Mouse (Mus musculus) olfactory bulb, adult 2 months (tissue): ENCODE results near the gene Fam102b.

ENCODE experiments used
- CTCF ChIP-seq: fragments of 200-500 bp; IDR thresholded peaks from 2 replicates; pipeline ENCODE4 v1.5.1; 2012; ENCODE audit warnings: low read depth, mild to moderate bottlenecking, low read length, moderate library complexity; ENCODE audit not compliant: insufficient read depth
- POLR2A ChIP-seq: fragments of 200-500 bp; IDR thresholded peaks from 2 replicates; pipeline ENCODE4 v1.6.1; 2012; ENCODE audit warnings: mild to moderate bottlenecking, low read depth, low read length, moderate library complexity; ENCODE audit not compliant: insufficient read depth

DNA sequence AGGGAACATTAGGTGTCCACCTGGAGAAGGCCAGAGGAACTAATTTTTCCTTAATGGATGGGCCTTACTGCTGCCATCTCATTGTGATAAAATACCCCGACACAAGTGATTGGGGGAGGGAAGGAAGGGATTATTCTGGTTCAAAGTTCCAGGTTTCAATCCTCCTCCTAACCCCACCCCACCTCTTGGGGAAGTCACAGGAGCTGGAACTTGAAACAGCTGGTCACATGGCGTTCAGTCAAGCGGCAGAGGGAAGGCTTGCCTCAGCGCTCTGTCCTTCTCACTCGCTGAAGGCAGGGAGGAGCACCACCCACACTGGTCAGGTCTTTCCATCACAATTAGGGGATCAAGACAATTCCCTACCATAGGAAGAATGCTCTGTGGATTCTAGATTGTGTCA, 88.7 kb downstream of the Fam102b start:
- TF ChIP-seq CTCF (no peak), POLR2A (no peak)
